Mouse (Mus musculus): ENCODE measurements around the gene Zscan21. TPM values are rescaled to one million over a fixed set of nuclear protein-coding genes. Genes with fewer than 3 reads are reported as not detected.

Gene Zscan21
- polyA plus RNA-seq, 1 experiment from 2014 or later, result 44.2 TPM

DNA sequence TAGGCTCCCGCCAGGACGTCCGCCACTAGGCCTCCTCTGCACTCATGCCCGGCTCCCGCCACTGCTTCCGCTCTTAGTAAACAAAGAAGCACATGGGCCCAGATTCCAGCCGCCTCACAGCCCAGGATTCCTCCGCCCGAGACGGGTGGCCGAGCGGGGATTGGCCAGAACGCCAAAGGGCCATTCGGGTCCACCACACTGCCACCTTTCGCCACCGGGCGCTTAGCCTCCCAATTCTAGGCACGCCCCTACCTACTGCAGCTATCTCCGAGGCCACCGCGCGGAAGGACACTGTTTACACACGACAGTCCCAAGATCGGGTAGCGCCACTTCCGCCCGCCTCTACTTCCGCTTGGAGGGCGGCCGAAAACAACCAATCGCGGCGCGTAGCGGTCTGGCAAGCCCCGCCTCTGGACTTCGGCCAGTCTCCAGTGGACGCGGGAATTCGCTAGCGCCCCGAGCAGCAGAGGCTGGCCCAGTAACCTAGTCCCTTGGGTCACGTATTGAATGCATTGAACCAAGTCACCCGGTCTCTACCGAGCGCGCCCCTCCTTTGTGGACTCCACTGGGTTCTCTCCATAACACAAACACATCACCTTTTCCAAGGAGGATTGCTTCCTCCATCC, 54.3 kb downstream of the Zscan21 start:
- ATAC-seq (ENCODE audit: insufficient read depth, low FRiP score), result peak; percentile 88
- peaks cover 21% of the 10 kb centered on the region for H3K36me3 ChIP-seq (ENCODE audit: control insufficient read depth, insufficient read depth, low read length)
- peak overlapping the region; percentile 77 for H3K4me2 ChIP-seq (ENCODE audit: low read depth, low read length)
- no peaks in the 10 kb centered on the region for H3K9me3 ChIP-seq (replicated peaks; ENCODE audit: control insufficient read depth, low read length)
- H3K27me3 ChIP-seq (ENCODE audit: control insufficient read depth, insufficient read depth, low read length), result no peaks in the 10 kb centered on the region
- H3K9ac ChIP-seq (ENCODE audit: low read length), result peak overlapping the region; percentile 84
- peak overlapping the region; percentile 98 for H3K27ac ChIP-seq (ENCODE audit: low read length)
- H3K4me1 ChIP-seq (ENCODE audit: control insufficient read depth, insufficient read depth, low read length), result peaks cover 11% of the 10 kb centered on the region
- WGBS, result under 1% methylated on average over 47 of the region's 47 CpGs
- peak overlapping the region; percentile 83 for H3K4me3 ChIP-seq (replicated peaks; ENCODE audit: low read length)

DNA sequence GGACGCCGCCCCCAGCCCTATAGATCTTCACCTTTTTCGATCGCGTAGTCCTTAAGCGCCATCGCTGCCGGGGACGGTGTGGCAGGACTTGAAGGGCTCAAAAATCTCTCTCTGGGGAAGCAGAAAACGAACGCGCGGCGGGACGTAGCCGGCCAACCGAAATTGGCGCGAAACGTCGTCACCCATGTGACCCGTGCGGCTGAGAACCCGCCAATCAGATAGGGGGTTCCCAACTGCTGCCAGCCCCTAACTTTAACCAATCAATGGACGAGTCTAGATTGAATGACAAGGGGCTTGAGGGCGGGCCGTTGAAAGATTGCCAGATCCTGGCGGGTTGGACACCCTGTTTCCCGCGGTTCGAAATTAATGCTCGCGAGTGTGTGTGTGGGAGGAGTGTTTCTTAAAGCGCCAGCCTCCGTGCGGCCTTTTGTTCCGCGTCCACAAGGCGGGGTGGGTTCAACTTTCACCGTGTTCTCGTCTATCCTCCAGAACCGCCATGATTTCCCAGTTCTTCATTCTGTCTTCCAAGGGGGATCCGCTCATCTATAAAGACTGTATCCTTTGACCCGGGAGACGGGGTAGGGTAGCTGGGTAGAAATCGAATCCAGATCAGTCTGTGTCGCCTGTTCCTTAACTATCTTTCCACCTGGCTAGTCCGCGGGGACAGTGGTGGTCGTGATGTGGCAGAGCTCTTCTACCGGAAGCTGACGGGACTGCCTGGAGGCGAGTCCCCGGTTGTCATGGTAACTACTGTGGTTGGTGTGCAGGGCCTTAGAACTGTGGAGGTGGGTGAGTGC, 55.2 kb downstream of the Zscan21 start, which contains the start of the genes Ap4m1 and Mcm7:
TSS of gene Ap4m1 (plus strand) at position 308 of the 797 bp plus-strand sequence.
TSS of gene Mcm7 (minus strand) at position 728 of the 797 bp plus-strand sequence.
- peak within 1 kb of the TSS; percentile 84 for H3K9ac ChIP-seq (ENCODE audit: low read length)
- peaks cover 11% of the 10 kb centered on the region for H3K4me1 ChIP-seq (ENCODE audit: control insufficient read depth, insufficient read depth, low read length)
- H3K36me3 ChIP-seq (ENCODE audit: control insufficient read depth, insufficient read depth, low read length), result peaks cover 18% of the 10 kb centered on the region
- no peaks in the 10 kb centered on the region for H3K27me3 ChIP-seq (ENCODE audit: control insufficient read depth, insufficient read depth, low read length)
- peak within 1 kb of the TSS; percentile 83 for H3K4me3 ChIP-seq (replicated peaks; ENCODE audit: low read length)
- H3K27ac ChIP-seq (ENCODE audit: low read length), result peak within 1 kb of the TSS; percentile 98
- no peaks in the 10 kb centered on the region for H3K9me3 ChIP-seq (replicated peaks; ENCODE audit: control insufficient read depth, low read length)
- under 1% methylated on average over 54 of the region's 54 CpGs for WGBS
- peak; percentile 92 for ATAC-seq (ENCODE audit: insufficient read depth, low FRiP score)
- peak within 1 kb of the TSS; percentile 77 for H3K4me2 ChIP-seq (ENCODE audit: low read depth, low read length)

DNA sequence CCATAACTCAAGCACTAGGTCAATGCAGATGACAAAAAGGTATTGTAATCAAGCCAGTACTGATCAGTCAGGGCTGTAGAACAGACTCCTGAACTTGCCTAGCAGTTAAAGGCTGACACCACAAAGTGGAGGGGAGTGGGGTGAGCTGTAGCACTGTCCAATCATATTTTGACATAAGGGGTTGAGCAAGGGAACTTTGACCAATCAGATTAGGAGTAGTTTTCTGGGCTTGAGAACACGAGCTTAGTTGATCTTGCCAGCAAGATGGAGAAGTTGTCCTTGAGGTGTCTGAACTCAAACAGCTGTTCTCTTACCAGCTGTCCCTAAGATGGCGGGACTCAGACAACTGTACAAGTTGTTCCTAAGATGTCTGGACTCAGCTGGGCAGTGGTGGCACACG, 56.5 kb downstream of the Zscan21 start:
- 69% methylated on average over 3 of the region's 3 CpGs for WGBS
- Histone ChIP-seq H3K27me3 (ENCODE audit: control insufficient read depth, insufficient read depth, low read length) (no peaks in the 10 kb centered on the region), H3K4me3 (replicated peaks; ENCODE audit: low read length) (0 out of 2 replicates have a peak overlapping the region, but pooled peaks have one; percentile 83), H3K4me2 (ENCODE audit: low read depth, low read length) (peak overlapping the region; percentile 71), H3K9ac (ENCODE audit: low read length) (no peak overlapping the region), H3K4me1 (ENCODE audit: control insufficient read depth, insufficient read depth, low read length) (peaks cover 11% of the 10 kb centered on the region), H3K9me3 (replicated peaks; ENCODE audit: control insufficient read depth, low read length) (no peaks in the 10 kb centered on the region), H3K36me3 (ENCODE audit: control insufficient read depth, insufficient read depth, low read length) (peaks cover 8% of the 10 kb centered on the region; the same call in 1 of the 2 replicates), H3K27ac (ENCODE audit: low read length) (no peak overlapping the region)
- ATAC-seq (ENCODE audit: insufficient read depth, low FRiP score), result no peak

MicroRNA genes within 50 kb of the gene (microRNA counts, 519-probe panel; counts per million panel counts)
- 3,720 counts per million, percentile 87 among the panel's probes with 10 or more counts for microRNA mmu-miR-106b
- microRNA mmu-miR-25, result 4,291 counts per million, percentile 95 among the panel's probes with 10 or more counts
- microRNA mmu-miR-93, result 3,682 counts per million, percentile 85 among the panel's probes with 10 or more counts

Small RNAs within 50 kb of the gene (microRNA-seq; reads per million reads assigned to microRNA genes)
- 6,456 reads per million, percentile 92 among the genes with 10 or more reads in this experiment for gene Mir106b
- 579 reads per million, percentile 72 among the genes with 10 or more reads in this experiment for gene Mir25
- 8,228 reads per million, percentile 94 among the genes with 10 or more reads in this experiment for gene Mir93

Other genes starting within 250 kb of the Zscan21 start
- gene Pilrb2, start 245.1 kb upstream of the Zscan21 start, polyA plus RNA-seq (2015; fragmentation: Nextera tagmentation; extraction: Ambion mirVana), result 1.5 and 1.8 TPM in 2 replicates
- 14.7 and 15.9 TPM in 2 replicates for gene Cyp3a13, start 195.3 kb upstream of the Zscan21 start, polyA plus RNA-seq (2015; fragmentation: Nextera tagmentation; extraction: Ambion mirVana)
- gene Gjc3, start 153.8 kb upstream of the Zscan21 start, polyA plus RNA-seq (2015; fragmentation: Nextera tagmentation; extraction: Ambion mirVana), result 0.56 and 1.1 TPM in 2 replicates
- gene Azgp1, start 135.4 kb upstream of the Zscan21 start, polyA plus RNA-seq (2015; fragmentation: Nextera tagmentation; extraction: Ambion mirVana), result 0.61 and 0.87 TPM in 2 replicates
- gene Smok3a, start 95.6 kb upstream of the Zscan21 start, polyA plus RNA-seq (2015; fragmentation: Nextera tagmentation; extraction: Ambion mirVana), result not detected in 2 replicates
- not detected in 2 replicates for gene Smok3b, start 95.5 kb upstream of the Zscan21 start, polyA plus RNA-seq (2015; fragmentation: Nextera tagmentation; extraction: Ambion mirVana)
- not detected in 2 replicates for gene Smok3c, start 63.7 kb upstream of the Zscan21 start, polyA plus RNA-seq (2015; fragmentation: Nextera tagmentation; extraction: Ambion mirVana)
- gene Zkscan1, start 31.8 kb upstream of the Zscan21 start, polyA plus RNA-seq (2015; fragmentation: Nextera tagmentation; extraction: Ambion mirVana), result 16.5 and 17.7 TPM in 2 replicates
- gene Zfp113, start 38.8 kb downstream of the Zscan21 start, polyA plus RNA-seq (2015; fragmentation: Nextera tagmentation; extraction: Ambion mirVana), result 13.3 and 15.1 TPM in 2 replicates
- 281 and 289 TPM in 2 replicates for gene Cops6, start 44.2 kb downstream of the Zscan21 start, polyA plus RNA-seq (2015; fragmentation: Nextera tagmentation; extraction: Ambion mirVana)
- gene Ap4m1, start 55.1 kb downstream of the Zscan21 start, polyA plus RNA-seq (2015; fragmentation: Nextera tagmentation; extraction: Ambion mirVana), result 22.2 and 22.4 TPM in 2 replicates
- gene Mcm7, start 55.5 kb downstream of the Zscan21 start, polyA plus RNA-seq (2015; fragmentation: Nextera tagmentation; extraction: Ambion mirVana), result 132 and 136 TPM in 2 replicates
- 73.7 and 74.9 TPM in 2 replicates for gene Taf6, start 70.5 kb downstream of the Zscan21 start, polyA plus RNA-seq (2015; fragmentation: Nextera tagmentation; extraction: Ambion mirVana)
- 44.9 and 47.2 TPM in 2 replicates for gene Cnpy4, start 70.6 kb downstream of the Zscan21 start, polyA plus RNA-seq (2015; fragmentation: Nextera tagmentation; extraction: Ambion mirVana)
- 6.7 TPM in 2 replicates for gene Mblac1, start 77.4 kb downstream of the Zscan21 start, polyA plus RNA-seq (2015; fragmentation: Nextera tagmentation; extraction: Ambion mirVana)
- 0.06 TPM in 1 of 2 replicates, not detected in the other for gene Nxpe5, start 109.0 kb downstream of the Zscan21 start, polyA plus RNA-seq (2015; fragmentation: Nextera tagmentation; extraction: Ambion mirVana)
- 76.1 and 79.4 TPM in 2 replicates for gene Lamtor4, start 138.6 kb downstream of the Zscan21 start, polyA plus RNA-seq (2015; fragmentation: Nextera tagmentation; extraction: Ambion mirVana)
- 3.6 and 3.9 TPM in 2 replicates for gene BC037034, start 147.1 kb downstream of the Zscan21 start, polyA plus RNA-seq (2015; fragmentation: Nextera tagmentation; extraction: Ambion mirVana)
- gene Gal3st4, start 155.9 kb downstream of the Zscan21 start, polyA plus RNA-seq (2015; fragmentation: Nextera tagmentation; extraction: Ambion mirVana), result 3.8 and 4.5 TPM in 2 replicates
- gene Gm43720, start 163.1 kb downstream of the Zscan21 start, polyA plus RNA-seq (2015; fragmentation: Nextera tagmentation; extraction: Ambion mirVana), result 0.13 and 0.41 TPM in 2 replicates
- 15.0 and 17.2 TPM in 2 replicates for gene Gpc2, start 163.1 kb downstream of the Zscan21 start, polyA plus RNA-seq (2015; fragmentation: Nextera tagmentation; extraction: Ambion mirVana)
- gene Stag3, start 163.3 kb downstream of the Zscan21 start, polyA plus RNA-seq (2015; fragmentation: Nextera tagmentation; extraction: Ambion mirVana), result 3.1 and 3.7 TPM in 2 replicates
- gene Pvrig, start 225.1 kb downstream of the Zscan21 start, polyA plus RNA-seq (2015; fragmentation: Nextera tagmentation; extraction: Ambion mirVana), result 0.28 TPM in 1 of 2 replicates, not detected in the other

Data from stomach, embryonic 16.5 days (tissue).